Mouse (Mus musculus): ENCODE results near the gene Hdac8. TPM values are rescaled to one million over a fixed set of nuclear protein-coding genes. Genes with fewer than 3 reads are reported as not detected.

The Hdac8 gene
- total RNA-seq, 2 experiments from 2014 or later = 10.7 to 10.8 TPM

GRCm38 (mm10) chrX:102348886-102349486 lies 156.2 kb downstream of the Hdac8 start:
- no peak for DNase-seq
- intact Hi-C loops (cut with DNase I) = no loop called here

DNA sequence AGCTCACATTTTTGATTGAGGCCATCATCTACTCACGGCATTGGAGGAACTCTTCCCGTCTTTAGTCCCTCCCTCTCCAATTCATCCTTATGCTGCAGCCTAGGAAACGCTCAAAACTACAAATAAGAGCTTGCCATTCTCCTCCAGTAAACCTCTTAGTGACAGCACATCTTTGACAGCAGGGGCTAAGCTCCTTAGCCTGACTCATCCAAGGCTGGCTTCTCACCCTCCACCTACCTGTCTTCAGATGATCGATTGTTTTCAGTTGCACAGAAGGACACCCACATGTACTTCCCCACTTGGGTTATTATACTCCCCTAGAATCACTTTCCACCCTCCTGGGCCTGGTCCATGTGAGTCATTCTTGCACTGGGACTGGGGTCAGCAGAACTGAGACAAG lies 163.5 kb downstream of the Hdac8 start:
- no peak for DNase-seq
- intact Hi-C loops (cut with DNase I) = no loop called here

DNA sequence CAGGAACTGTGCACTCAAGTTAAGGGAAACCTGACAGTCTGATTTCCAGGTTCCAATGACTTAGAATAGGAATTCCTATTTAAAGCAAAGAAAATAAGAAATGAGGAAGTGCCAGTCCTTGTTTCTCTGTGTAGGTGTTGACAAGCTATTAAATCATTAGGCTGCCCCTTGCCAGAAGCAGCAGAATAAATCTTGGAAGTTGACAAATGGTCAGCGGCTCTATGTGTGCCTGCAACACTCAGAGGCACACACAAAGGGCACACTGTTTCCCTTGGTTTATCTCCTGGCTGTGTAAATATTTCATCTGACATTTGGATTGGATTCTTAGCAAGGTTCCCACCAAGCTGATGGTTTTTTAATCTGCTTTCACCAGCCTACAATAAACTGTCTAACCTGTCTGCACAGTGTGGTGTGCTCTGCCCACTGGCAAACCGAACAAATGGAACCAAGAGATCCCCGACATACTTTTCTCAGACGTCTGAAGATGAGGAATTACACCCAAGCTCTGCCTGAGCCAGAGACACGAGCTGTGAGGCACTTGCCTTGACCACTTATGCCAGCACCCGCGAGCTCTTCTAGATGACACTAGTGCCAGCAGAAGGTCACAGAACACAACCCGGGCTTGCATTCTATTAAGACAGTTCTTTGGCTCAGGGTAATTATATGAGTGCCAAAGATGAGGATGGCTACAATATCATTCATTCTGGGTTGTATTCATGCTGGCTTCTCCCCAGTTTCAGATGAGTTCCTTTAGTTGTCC lies 165.6 kb downstream of the Hdac8 start:
- no peak for DNase-seq
- intact Hi-C loops (cut with DNase I) = no loop called here

DNA sequence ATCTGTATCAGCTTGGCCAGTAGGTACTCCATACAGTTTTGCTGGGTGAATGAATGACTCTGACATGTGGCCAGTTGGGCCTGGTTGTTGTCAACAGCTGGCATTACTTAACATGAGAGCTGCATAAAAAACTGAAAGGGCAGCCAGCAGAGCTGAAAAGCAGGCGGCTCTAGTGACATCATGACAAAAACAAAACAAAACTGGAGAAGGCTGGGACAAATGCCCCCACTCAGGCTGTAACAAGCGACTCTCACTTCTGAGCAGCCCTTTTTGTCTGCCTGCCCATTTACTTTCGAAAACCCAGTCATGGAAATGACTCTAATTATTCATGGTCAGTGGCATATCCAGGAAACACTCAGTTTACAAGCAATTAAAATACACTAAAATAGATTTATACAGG lies 185.5 kb downstream of the Hdac8 start:
- no peak for DNase-seq
- intact Hi-C loops (cut with DNase I) = no loop called here

DNA sequence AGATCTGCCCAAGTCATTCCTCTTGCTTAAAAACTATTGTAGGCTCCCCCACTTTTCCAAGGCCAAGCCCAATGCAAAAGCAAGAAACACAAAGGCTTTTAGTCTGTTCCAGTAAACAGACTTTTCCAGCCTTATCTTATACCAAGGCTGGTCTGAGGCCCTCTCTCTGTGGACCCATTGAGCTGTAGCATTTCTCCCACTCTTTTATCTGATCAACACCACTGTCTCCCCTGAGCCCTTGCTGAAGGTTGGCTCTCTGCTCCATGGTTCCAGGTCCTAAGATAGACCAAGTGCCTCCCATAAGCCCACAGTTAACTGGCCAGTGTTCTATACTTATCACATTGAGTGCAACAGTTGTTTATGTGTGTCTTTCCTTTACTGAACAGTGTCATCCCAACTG lies 185.9 kb downstream of the Hdac8 start:
- intact Hi-C loops (cut with DNase I) = no loop called here

GRCm38 (mm10) chrX:102318782-102319181 lies 186.4 kb downstream of the Hdac8 start:
- intact Hi-C loops (cut with DNase I) = no loop called here
- DNase-seq = no peak

More for the DNA sequence above, 185.9 kb downstream of the Hdac8 start:
- no peak for DNase-seq

DNA sequence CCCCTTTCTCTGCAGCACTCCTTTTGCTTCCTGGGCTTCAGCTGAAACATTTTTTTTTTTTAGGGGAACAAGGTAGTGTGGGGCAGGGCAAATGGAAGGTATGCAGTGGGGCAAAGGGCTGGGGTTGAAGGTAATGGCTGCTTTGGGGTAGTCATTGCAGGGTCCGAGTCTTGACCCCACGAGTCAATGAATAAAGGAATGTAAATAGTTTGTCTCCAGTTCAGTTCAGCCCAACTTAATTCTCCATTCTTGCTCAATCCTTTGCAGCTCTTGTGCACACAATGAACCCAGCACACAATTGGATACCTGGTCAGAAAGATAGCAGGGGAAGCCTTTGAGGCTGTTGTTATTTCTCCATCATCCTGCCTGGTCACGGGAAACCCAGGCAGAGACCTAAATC lies 194.0 kb downstream of the Hdac8 start:
- intact Hi-C loops (cut with DNase I) = no loop called here
- no peak for DNase-seq

- intact Hi-C loops (cut with DNase I) = no loop called here
- DNase-seq = no peak
These were observed 197.6 kb downstream of the Hdac8 start for GRCm38 (mm10) chrX:102307511-102307910.

DNA sequence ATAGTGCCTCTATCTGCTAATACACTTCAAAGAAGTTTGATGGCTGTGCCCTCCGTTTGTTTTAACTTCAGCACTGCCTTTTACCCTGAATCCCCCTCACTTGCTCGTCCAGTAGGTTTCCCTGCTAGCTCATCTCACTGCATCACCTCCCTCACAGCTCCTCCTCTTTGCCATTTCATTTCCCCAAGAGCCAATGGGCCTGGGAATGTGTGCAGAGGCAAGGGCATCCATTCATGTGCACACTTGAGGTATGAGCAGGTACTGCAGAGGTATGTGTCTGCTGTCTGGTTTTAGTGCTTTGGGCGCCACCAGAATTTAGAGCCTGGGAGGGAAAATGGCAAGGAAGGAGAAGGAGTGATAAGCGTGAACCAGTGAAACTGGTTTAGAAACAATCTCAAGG lies 199.4 kb downstream of the Hdac8 start:
- intact Hi-C loops (cut with DNase I) = no loop called here

GRCm38 (mm10) chrX:102304914-102305313 lies 200.2 kb downstream of the Hdac8 start:
- DNase-seq = no peak
- intact Hi-C loops (cut with DNase I) = no loop called here

More for the DNA sequence above, 199.4 kb downstream of the Hdac8 start:
- DNase-seq = no peak

DNA sequence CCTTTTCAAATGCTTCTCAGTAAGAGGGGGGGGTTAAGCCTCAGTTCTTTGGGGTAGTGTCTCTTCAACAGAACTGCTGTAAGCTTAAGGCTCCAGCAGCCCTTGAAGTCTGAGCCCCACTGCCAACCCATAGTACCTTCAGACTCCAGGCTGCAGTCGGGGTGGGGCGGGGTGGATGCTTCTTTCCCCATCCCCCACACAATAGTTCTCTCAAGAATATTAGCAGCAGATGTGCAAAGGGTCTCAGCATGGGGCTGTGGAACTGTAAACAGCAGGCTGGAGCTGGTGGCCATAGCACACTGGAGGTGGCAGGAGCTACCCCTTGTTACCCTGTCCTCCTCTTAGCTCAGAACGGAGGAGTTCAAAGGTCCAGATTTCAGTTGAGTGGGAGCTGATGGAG lies 202.7 kb downstream of the Hdac8 start:
- intact Hi-C loops (cut with DNase I) = no loop called here

DNA sequence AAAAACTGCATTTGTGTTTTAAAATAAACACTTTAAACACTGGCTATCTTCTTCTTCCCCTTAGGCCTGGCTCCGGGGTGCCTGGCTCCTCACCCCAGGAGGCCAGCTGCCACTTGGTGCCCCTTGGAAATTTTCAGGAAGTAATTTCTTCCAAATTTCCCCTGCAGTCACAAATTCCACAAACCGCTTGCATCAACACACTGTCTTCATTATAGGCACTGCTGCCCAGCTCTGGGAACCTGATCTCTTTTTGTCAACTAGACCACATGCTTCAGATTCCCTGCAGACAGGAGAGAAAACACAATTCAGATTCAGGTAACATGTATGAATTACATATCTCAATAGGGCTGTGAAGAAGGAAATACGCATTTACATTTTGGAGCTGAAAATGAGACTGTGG lies 220.3 kb downstream of the Hdac8 start:
- intact Hi-C loops (cut with DNase I) = no loop called here
- DNase-seq = no peak

More for the DNA sequence above, 202.7 kb downstream of the Hdac8 start:
- DNase-seq = no peak

DNA sequence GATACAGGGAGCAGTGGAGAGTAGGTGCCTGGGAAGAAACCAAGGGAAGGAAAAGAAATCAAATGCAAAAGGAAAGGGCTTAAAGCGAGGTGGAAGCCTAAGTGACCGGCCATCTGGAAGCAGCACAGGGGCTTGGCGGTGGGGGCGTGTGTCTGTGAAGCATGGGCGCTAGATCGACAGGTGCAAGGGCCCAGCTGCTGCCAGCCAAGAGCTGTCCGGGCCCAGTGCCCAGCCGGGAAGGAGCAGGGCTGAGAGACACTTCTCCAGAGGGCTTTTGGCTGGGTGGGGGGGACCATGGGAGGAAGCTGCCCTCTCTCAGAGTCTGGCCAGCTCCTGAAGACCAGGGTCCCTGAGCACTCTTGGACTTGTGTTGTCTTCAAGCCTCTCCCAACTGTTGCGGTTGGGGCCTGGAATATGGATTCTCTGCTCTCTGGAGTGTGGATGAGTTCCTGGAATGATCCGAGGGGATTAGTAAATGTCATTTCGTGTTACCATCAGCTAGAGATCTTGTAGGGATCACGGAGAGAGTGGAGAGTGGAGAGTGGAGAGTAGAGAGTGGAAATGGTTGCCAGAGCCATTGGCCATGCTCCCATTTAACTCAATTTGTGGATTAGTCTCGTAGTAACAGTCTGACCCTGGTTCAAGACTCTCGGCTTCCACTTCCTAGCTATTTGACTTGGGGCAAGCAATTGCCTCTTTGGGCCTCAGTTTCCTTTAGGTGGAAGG lies 242.4 kb downstream of the Hdac8 start:
- DNase-seq = peak; percentile 82
- intact Hi-C loops (cut with DNase I) = no loop called here

GRCm38 (mm10) chrX:102259772-102260171 lies 245.4 kb downstream of the Hdac8 start:
- intact Hi-C loops (cut with DNase I) = no loop called here
- no peak for DNase-seq

DNA sequence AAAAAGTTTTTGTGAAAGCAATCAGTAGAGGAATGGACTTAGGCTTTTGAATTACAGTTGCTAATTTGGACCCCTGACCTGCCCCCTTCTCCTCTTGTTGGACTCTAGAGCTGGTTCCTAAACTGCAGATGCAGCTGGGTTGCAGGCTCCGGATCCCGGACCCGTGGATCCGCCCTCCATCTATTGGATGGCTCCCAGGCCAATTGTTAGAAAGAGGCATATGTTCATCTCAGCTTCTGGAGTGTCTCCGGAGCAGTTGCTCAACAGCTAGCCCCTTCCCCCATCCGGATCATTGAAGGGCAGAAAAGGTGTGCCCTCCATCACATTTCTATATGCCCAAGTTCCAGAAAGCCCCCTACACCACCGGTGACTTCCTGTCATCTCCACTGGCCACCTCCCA lies 251.3 kb downstream of the Hdac8 start:
- intact Hi-C loops (cut with DNase I) = no loop called here
- DNase-seq = peak; percentile 58

DNA sequence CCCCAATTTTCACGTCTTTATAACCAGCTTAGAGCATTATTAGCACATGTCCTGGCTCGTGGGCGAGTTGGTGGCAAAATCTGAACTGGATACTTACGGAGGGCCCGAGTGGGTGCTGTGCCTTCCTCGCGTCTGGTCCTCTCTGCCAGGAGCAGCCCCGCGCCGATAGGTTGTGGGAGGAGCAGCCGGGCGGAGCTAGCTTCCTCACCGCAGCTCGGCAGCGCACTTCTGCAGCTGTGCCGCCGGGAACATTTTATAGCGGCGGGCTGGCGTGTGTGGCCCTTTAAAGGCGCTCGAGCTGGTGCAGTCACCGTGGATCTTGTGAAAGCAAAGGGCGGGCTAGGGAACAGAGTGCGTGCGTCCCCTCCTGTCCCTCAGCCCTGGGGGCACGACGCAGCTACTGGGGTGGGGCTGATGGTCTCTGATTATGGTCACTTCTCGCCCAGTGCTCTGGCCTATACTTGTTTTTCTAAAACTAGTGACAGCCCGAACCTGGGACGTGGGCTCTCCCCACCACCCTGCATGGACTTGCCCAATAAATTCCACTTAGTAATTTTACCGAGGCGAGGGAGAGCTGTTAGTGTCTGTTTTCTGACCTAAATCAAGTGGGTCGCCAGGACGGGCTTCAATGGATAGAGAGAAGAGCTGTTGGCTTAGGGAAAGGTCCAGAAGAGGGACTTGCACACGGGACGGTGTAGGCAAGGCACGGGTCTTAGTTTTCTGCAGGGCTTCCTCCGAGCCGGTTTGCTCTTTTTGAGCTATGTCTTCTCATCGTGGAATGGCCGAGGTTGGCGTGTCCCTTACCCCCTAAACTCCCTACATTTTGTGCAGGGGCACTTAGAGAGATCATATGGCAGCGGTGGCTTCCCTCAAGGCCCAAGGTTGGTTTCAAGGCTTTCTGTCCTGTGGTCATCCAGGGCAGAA lies 253.0 kb downstream of the Hdac8 start, which contains the start of gene Cited1:
Gene Cited1 (minus strand): TSS at position 245 of the 924 bp plus-strand sequence.
- DNase-seq = peak; percentile 82
- intact Hi-C loops (cut with DNase I) = no loop called here

- DNase-seq = peak; percentile 18
- intact Hi-C loops (cut with DNase I) = no loop called here
These were observed 253.8 kb downstream of the Hdac8 start for GRCm38 (mm10) chrX:102251221-102251936.

- no peak for DNase-seq
- intact Hi-C loops (cut with DNase I) = no loop called here
These were observed 254.3 kb downstream of the Hdac8 start for GRCm38 (mm10) chrX:102250891-102251170.

- intact Hi-C loops (cut with DNase I) = no loop called here
- DNase-seq = peak; percentile 6
These were observed 254.8 kb downstream of the Hdac8 start for GRCm38 (mm10) chrX:102250150-102250890.

Data from left cerebral cortex, postnatal 4 days (tissue).